Mouse (Mus musculus) embryo, embryonic 9.5 days (tissue): ENCODE measurements at regions not wholly inside any gene's neighbourhood (a gene's known extent, or its start where the extent isn't known, plus 50 kb on each side); places are given as distances from the start of the nearest gene placed in this dataset.

ENCODE experiments used
- DNase-seq: peaks from one replicate; pipeline ENCODE4 v3.0.0-alpha.2; 2017; ENCODE audit errors: extremely low spot score

- DNase-seq = peak; percentile 13
Measured at GRCm38 (mm10) chr2:171333816-171334757, 602.5 kb downstream of the Dok5 start.

GRCm38 (mm10) chr2:171332826-171333225 lies 601.2 kb downstream of the Dok5 start:
- DNase-seq = no peak

GRCm38 (mm10) chr2:171331529-171331928 lies 599.9 kb downstream of the Dok5 start:
- no peak for DNase-seq

GRCm38 (mm10) chr2:171326909-171327308 lies 595.3 kb downstream of the Dok5 start:
- DNase-seq = no peak

GRCm38 (mm10) chr2:171308486-171308885 lies 576.9 kb downstream of the Dok5 start:
- no peak for DNase-seq

GRCm38 (mm10) chr2:171306000-171306399 lies 574.4 kb downstream of the Dok5 start:
- no peak for DNase-seq

- no peak for DNase-seq
Measured at GRCm38 (mm10) chr2:171298519-171298918, 566.9 kb downstream of the Dok5 start.

- no peak for DNase-seq
Measured at GRCm38 (mm10) chr2:171295603-171296002, 564.0 kb downstream of the Dok5 start.

- DNase-seq = no peak
Measured at GRCm38 (mm10) chr2:171292579-171292978, 561.0 kb downstream of the Dok5 start.

- DNase-seq = no peak
Measured at GRCm38 (mm10) chr2:171285719-171286394, 554.2 kb downstream of the Dok5 start.

- no peak for DNase-seq
Measured at GRCm38 (mm10) chr2:171280132-171280531, 548.5 kb downstream of the Dok5 start.

GRCm38 (mm10) chr2:171279319-171279718 lies 547.7 kb downstream of the Dok5 start:
- DNase-seq = no peak

- DNase-seq = no peak
Measured at GRCm38 (mm10) chr2:171253194-171253593, 521.6 kb downstream of the Dok5 start.

GRCm38 (mm10) chr2:171245391-171245790 lies 513.8 kb downstream of the Dok5 start:
- no peak for DNase-seq

- no peak for DNase-seq
Measured at GRCm38 (mm10) chr2:171242356-171242755, 510.7 kb downstream of the Dok5 start.

GRCm38 (mm10) chr2:171237276-171237960 lies 505.8 kb downstream of the Dok5 start:
- DNase-seq = no peak

GRCm38 (mm10) chr2:171232812-171233211 lies 501.2 kb downstream of the Dok5 start:
- DNase-seq = no peak

- DNase-seq = no peak
Measured at GRCm38 (mm10) chr2:171231288-171232050, 499.9 kb downstream of the Dok5 start.

GRCm38 (mm10) chr2:171230536-171230935 lies 498.9 kb downstream of the Dok5 start:
- DNase-seq = no peak

- DNase-seq = no peak
Measured at GRCm38 (mm10) chr2:171228229-171228628, 496.6 kb downstream of the Dok5 start.

- DNase-seq = no peak
Measured at GRCm38 (mm10) chr2:171213792-171214191, 482.2 kb downstream of the Dok5 start.

GRCm38 (mm10) chr2:171196472-171196871 lies 464.9 kb downstream of the Dok5 start:
- DNase-seq = no peak
